Mouse (Mus musculus) embryonic facial prominence, embryonic 15.5 days (tissue): ENCODE measurements around the gene Pla2g5. TPM values are rescaled to one million over a fixed set of nuclear protein-coding genes. Genes with fewer than 3 reads are reported as not detected.
A peak's percentile ranks its signal among the peaks of the same experiment; 100 is the strongest.
"Not testable (repeated sequence)": the region's sequence is repeated elsewhere in the genome, so short reads cannot be mapped to it uniquely, and the experiment has no call there.

Source experiments
- ATAC-seq: fragments of 200-750 bp; cut with Nextera tagmentation; 2 replicates; pipeline ENCODE4 v1.8.0; 2017; ENCODE audit warnings: low read depth, moderate TSS enrichment; ENCODE audit not compliant: insufficient number of reproducible peaks, low FRiP score, low TSS enrichment
- H3K27ac ChIP-seq: fragments of 300-500 bp; sonication (generic); replicated peaks from 2 replicates; pipeline ENCODE4 v1.5.1; 2015; ENCODE audit warnings: mild to moderate bottlenecking, inconsistent platforms
- H3K27me3 ChIP-seq: fragments of 300-500 bp; sonication (generic); 2 replicates; pipeline ENCODE4 v1.6.1; 2015; ENCODE audit warnings: inconsistent platforms
- H3K36me3 ChIP-seq: fragments of 300-500 bp; sonication (generic); 2 replicates; pipeline ENCODE4 v1.6.1; 2015; ENCODE audit warnings: mild to moderate bottlenecking, inconsistent platforms
- H3K4me1 ChIP-seq: fragments of 300-500 bp; sonication (generic); 2 replicates; pipeline ENCODE4 v1.6.1; 2015; ENCODE audit warnings: inconsistent platforms
- H3K4me2 ChIP-seq: fragments of 300-500 bp; sonication (generic); replicated peaks from 2 replicates; pipeline ENCODE4 v1.6.1; 2015; ENCODE audit warnings: mild to moderate bottlenecking, inconsistent platforms
- H3K4me3 ChIP-seq: fragments of 300-500 bp; sonication (generic); replicated peaks from 2 replicates; pipeline ENCODE4 v1.5.1; 2015; ENCODE audit warnings: mild to moderate bottlenecking, inconsistent platforms
- H3K9ac ChIP-seq: fragments of 300-500 bp; sonication (generic); 2 replicates; pipeline ENCODE4 v1.6.1; 2015; ENCODE audit warnings: inconsistent platforms
- H3K9me3 ChIP-seq: fragments of 300-500 bp; sonication (generic); replicated peaks from 2 replicates; pipeline ENCODE4 v1.6.1; 2016; ENCODE audit warnings: inconsistent platforms
- WGBS: fragments of 180-500 bp; shearing (Covaris S2); methylation state at CpG from one replicate; pipeline ENCODE4 v1.1.7; 2015; 5-methylcytosine and 5-hydroxymethylcytosine counted together
- polyA plus RNA-seq: library from polyadenylated mRNA; unstranded; fragments of >200 nt; fragmentation: Nextera tagmentation; extraction: Ambion mirVana; gene quantifications from 2 replicates; pipeline ENCODE4 v1.2.1, GENCODE M21; 2015

The Pla2g5 gene
- 3.0 and 3.5 TPM in 2 replicates for polyA plus RNA-seq

DNA sequence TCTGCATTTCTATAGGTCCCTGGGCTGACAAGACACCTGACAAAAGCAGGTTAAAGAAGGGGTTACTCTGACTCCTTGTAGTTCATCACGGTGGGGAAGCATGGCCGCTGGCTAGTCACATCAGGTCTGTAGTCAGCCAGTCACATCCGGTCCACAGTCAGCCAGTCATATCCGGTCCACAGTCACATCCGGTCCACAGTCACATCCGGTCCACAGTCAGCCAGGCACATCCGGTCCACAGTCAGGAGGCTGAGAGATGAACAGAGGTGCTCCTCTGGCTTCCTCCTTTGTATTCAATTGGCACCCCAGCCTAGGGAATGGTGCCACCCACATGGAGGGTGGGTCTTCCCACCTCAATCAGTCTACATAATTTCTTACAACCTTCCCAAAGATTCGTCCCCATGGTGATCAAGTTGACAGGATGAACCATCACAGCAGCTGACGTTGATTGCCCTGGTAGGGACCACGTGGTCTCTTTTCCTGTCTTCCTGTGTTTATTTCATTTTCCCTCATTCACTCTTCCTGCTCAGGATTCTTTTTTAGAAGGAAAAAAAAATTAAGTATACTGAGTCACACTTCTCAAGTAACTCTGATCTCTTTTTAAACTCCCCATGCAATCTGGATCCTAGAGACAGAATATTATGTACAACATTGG lies at the start of gene Pla2g5:
Pla2g5 (minus strand) TSS at position 139 of the 655 bp plus-strand sequence.
- no peak within 1 kb of the TSS for H3K9ac ChIP-seq
- H3K9me3 ChIP-seq, result no peaks in the 10 kb centered on the region
- no peak within 1 kb of the TSS for H3K4me2 ChIP-seq
- no peak within 1 kb of the TSS for H3K27ac ChIP-seq
- H3K27me3 ChIP-seq, result no peaks in the 10 kb centered on the region; the same call in 1 of the 2 replicates
- no peak for ATAC-seq
- no peaks in the 10 kb centered on the region for H3K4me1 ChIP-seq
- no peaks in the 10 kb centered on the region for H3K36me3 ChIP-seq
- no peak within 1 kb of the TSS for H3K4me3 ChIP-seq
- WGBS, result 72% methylated on average over 10 of the region's 10 CpGs

GRCm38 (mm10) chr4:138905624-138906337 lies 42.5 kb upstream of the Pla2g5 start:
- Histone ChIP-seq H3K4me3 (no peak overlapping the region), H3K27ac (no peak overlapping the region), H3K36me3 (peaks cover 71% of the 10 kb centered on the region), H3K9me3 (no peaks in the 10 kb centered on the region), H3K4me1 (0 out of 2 replicates have a peak, but pooled peaks cover 3% of the 10 kb centered on the region), H3K9ac (no peak overlapping the region), H3K4me2 (no peak overlapping the region), H3K27me3 (no peaks in the 10 kb centered on the region)
- 94% methylated on average over 18 of the region's 18 CpGs for WGBS
- ATAC-seq, result no peak

- Histone ChIP-seq H3K36me3 (peaks cover 79% of the 10 kb centered on the region), H3K9me3 (no peaks in the 10 kb centered on the region), H3K4me3 (no peak overlapping the region), H3K27ac (no peak overlapping the region), H3K4me2 (no peak overlapping the region), H3K27me3 (no peaks in the 10 kb centered on the region), H3K9ac (no peak overlapping the region), H3K4me1 (0 out of 2 replicates have a peak, but pooled peaks cover 5% of the 10 kb centered on the region)
- WGBS, result 80% methylated on average over 7 of the region's 7 CpGs
- no peak for ATAC-seq
These were observed 36.1 kb upstream of the Pla2g5 start for GRCm38 (mm10) chr4:138899361-138899760.

- not testable (repeated sequence) for ATAC-seq, H3K4me2 ChIP-seq, H3K4me1 ChIP-seq, H3K27me3 ChIP-seq, H3K9ac ChIP-seq, H3K9me3 ChIP-seq, H3K27ac ChIP-seq, H3K4me3 ChIP-seq
- 89% methylated on average over 11 of the region's 11 CpGs for WGBS
- H3K36me3 ChIP-seq, result peaks cover 44% of the 10 kb centered on the region
These were observed 30.5 kb upstream of the Pla2g5 start for GRCm38 (mm10) chr4:138893789-138894188.

- Histone ChIP-seq H3K27ac (no peak overlapping the region), H3K9ac (no peak overlapping the region), H3K36me3 (peaks cover 35% of the 10 kb centered on the region), H3K4me2 (no peak overlapping the region), H3K9me3 (no peaks in the 10 kb centered on the region), H3K27me3 (no peaks in the 10 kb centered on the region), H3K4me1 (no peaks in the 10 kb centered on the region), H3K4me3 (no peak overlapping the region)
- peak; percentile 53; the same call in 1 of the 2 replicates for ATAC-seq
- WGBS, result 69% methylated on average over 6 of the region's 6 CpGs
These were observed 29.4 kb upstream of the Pla2g5 start for GRCm38 (mm10) chr4:138892655-138893054.

GRCm38 (mm10) chr4:138889635-138890034 lies 26.4 kb upstream of the Pla2g5 start:
- H3K27me3 ChIP-seq, result no peaks in the 10 kb centered on the region
- no peak overlapping the region for H3K4me3 ChIP-seq
- peaks cover 8% of the 10 kb centered on the region for H3K36me3 ChIP-seq
- 68% methylated on average over 8 of the region's 8 CpGs for WGBS
- no peak overlapping the region for H3K4me2 ChIP-seq
- no peaks in the 10 kb centered on the region for H3K4me1 ChIP-seq
- H3K9me3 ChIP-seq, result no peaks in the 10 kb centered on the region
- ATAC-seq, result no peak
- no peak overlapping the region for H3K9ac ChIP-seq
- H3K27ac ChIP-seq, result no peak overlapping the region

- Histone ChIP-seq H3K4me1 (no peaks in the 10 kb centered on the region), H3K36me3 (peaks cover 6% of the 10 kb centered on the region; the same call in 1 of the 2 replicates), H3K27ac (no peak overlapping the region), H3K9ac (no peak overlapping the region), H3K27me3 (no peaks in the 10 kb centered on the region), H3K9me3 (no peaks in the 10 kb centered on the region), H3K4me3 (no peak overlapping the region), H3K4me2 (no peak overlapping the region)
- no peak for ATAC-seq
- WGBS, result 39% methylated on average over 7 of the region's 7 CpGs
These were observed 25.9 kb upstream of the Pla2g5 start for GRCm38 (mm10) chr4:138889165-138889564.

DNA sequence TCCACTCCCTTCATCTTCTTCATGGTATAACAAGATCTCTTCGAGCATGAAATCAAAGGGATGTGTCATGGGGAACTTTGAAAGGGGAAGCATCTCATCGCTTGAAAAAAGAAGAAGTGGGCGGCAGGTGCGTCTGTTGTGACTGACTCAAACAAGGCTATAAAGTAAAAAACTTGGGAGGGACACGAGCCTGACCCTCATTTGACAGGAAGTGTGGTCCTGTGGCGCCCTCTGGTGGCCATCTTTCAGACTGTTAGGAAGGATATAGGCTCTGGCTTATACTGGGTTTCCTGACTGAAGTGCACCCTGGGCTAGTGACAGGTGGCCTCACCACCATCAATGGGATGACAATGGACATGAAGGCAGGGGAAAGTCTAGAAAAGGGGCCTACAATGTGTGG lies 21.0 kb upstream of the Pla2g5 start:
- no peak for ATAC-seq
- H3K27ac ChIP-seq, result no peak overlapping the region
- H3K27me3 ChIP-seq, result no peaks in the 10 kb centered on the region
- no peaks in the 10 kb centered on the region for H3K9me3 ChIP-seq
- no peak overlapping the region for H3K4me3 ChIP-seq
- whole genome bisulfite sequencing, result 12% methylated on average over 6 of the region's 6 CpGs
- H3K4me2 ChIP-seq, result no peak overlapping the region
- H3K9ac ChIP-seq, result no peak overlapping the region
- no peaks in the 10 kb centered on the region for H3K36me3 ChIP-seq
- peaks cover 6% of the 10 kb centered on the region for H3K4me1 ChIP-seq

DNA sequence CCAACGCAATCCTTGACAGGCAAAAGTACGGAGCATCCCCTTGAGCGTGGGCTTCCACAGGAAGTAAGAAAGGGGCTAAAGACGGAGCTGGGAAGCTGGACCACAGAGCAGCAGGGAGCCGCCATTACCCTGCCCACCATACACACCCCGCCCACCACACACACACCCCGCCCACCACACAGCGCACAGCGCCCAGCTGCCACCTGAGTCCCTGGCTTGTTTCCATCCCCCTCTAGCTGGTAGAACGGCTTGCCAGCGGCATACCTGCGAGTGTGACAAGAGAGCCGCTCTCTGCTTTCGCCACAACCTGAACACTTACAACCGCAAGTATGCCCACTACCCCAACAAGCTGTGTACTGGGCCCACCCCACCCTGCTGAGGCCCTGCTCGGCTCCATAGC lies 18.9 kb upstream of the Pla2g5 start:
- 9% methylated on average over 16 of the region's 16 CpGs for WGBS
- H3K27me3 ChIP-seq, result no peaks in the 10 kb centered on the region
- H3K4me3 ChIP-seq, result no peak overlapping the region; the same call in 1 of the 2 replicates
- no peaks in the 10 kb centered on the region for H3K9me3 ChIP-seq
- H3K9ac ChIP-seq, result no peak overlapping the region
- peaks cover 6% of the 10 kb centered on the region for H3K4me1 ChIP-seq
- H3K4me2 ChIP-seq, result peak overlapping the region; percentile 40
- H3K36me3 ChIP-seq, result no peaks in the 10 kb centered on the region
- H3K27ac ChIP-seq, result no peak overlapping the region
- ATAC-seq, result no peak

GRCm38 (mm10) chr4:138880811-138881584 lies 17.7 kb upstream of the Pla2g5 start:
- Histone ChIP-seq H3K27ac (no peak overlapping the region), H3K4me2 (no peak overlapping the region), H3K36me3 (no peaks in the 10 kb centered on the region), H3K9ac (no peak overlapping the region), H3K9me3 (no peaks in the 10 kb centered on the region), H3K4me1 (peaks cover 6% of the 10 kb centered on the region), H3K27me3 (no peaks in the 10 kb centered on the region), H3K4me3 (no peak overlapping the region)
- WGBS, result 79% methylated on average over 7 of the region's 7 CpGs
- ATAC-seq, result no peak

DNA sequence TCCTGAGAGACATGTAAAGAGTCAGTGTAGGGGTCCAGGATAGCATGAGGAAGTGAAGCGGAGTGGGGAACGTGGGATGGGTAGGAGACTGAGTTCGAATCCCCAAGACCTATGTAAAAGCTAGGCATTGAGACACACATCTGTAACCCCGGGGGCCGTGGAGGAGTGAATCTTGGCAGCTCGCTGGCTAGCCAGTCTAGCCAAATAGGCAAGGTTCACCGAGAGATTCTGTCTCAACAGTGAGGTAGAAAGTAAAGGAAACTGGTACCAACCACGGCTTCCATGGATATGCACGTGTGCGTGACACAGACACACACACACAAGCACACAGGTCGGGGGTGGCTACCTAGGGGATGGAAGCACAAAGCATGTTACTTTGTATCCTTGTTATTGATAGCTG lies 16.5 kb upstream of the Pla2g5 start:
- WGBS, result 80% methylated on average over 11 of the region's 11 CpGs
- Histone ChIP-seq H3K27ac (no peak overlapping the region), H3K4me3 (no peak overlapping the region), H3K4me1 (peaks cover 6% of the 10 kb centered on the region), H3K4me2 (no peak overlapping the region), H3K36me3 (no peaks in the 10 kb centered on the region), H3K27me3 (no peaks in the 10 kb centered on the region), H3K9ac (no peak overlapping the region), H3K9me3 (no peaks in the 10 kb centered on the region)
- ATAC-seq, result no peak
